Mouse (Mus musculus): Measurements from ENCODE around the gene Fktn. TPM values are rescaled to one million over a fixed set of nuclear protein-coding genes. Genes with fewer than 3 reads are reported as not detected.

Fktn gene
- polyA plus RNA-seq, 1 experiment: 13.5 TPM

GRCm38 (mm10) chr4:53818320-53818719, 104.5 kb downstream of the Fktn start:
- no peaks in the 10 kb centered on the region for H3K27me3 ChIP-seq (ENCODE audit: control insufficient read depth, insufficient read depth, low read length, poor library complexity, severe bottlenecking)
- no peaks in the 10 kb centered on the region for H3K4me1 ChIP-seq (ENCODE audit: control insufficient read depth, insufficient read depth, low read length)
- H3K27ac ChIP-seq (ENCODE audit: insufficient read depth, low read length): no peak overlapping the region
- no peak overlapping the region for H3K9ac ChIP-seq (ENCODE audit: low read depth, poor library complexity, severe bottlenecking)
- no peak for TF ChIP-seq POLR2A (IDR thresholded peaks at IDR 0.05; ENCODE audit: insufficient read depth, low read length)
- no peaks in the 10 kb centered on the region for H3K36me3 ChIP-seq (ENCODE audit: control insufficient read depth, insufficient read depth, low read length, poor library complexity, severe bottlenecking)
- no peak overlapping the region for H3K4me3 ChIP-seq (ENCODE audit: low read depth, low read length)
- H3K9me3 ChIP-seq (replicated peaks; ENCODE audit: control insufficient read depth, insufficient read depth, low read length, poor library complexity, severe bottlenecking): no peaks in the 10 kb centered on the region

- TF ChIP-seq POLR2A (IDR thresholded peaks at IDR 0.05; ENCODE audit: insufficient read depth, low read length) (no peak), CTCF (IDR thresholded peaks at IDR 0.05; ENCODE audit: low read depth, low read length) (no peak), EP300 (IDR thresholded peaks at IDR 0.05; ENCODE audit: insufficient read depth, low read depth, low read length) (no peak)
- Histone ChIP-seq H3K27me3 (ENCODE audit: control insufficient read depth, insufficient read depth, low read length, poor library complexity, severe bottlenecking) (no peaks in the 10 kb centered on the region), H3K9ac (ENCODE audit: low read depth, poor library complexity, severe bottlenecking) (no peak overlapping the region), H3K27ac (ENCODE audit: insufficient read depth, low read length) (no peak overlapping the region), H3K4me1 (ENCODE audit: control insufficient read depth, insufficient read depth, low read length) (no peaks in the 10 kb centered on the region), H3K9me3 (replicated peaks; ENCODE audit: control insufficient read depth, insufficient read depth, low read length, poor library complexity, severe bottlenecking) (no peaks in the 10 kb centered on the region), H3K4me3 (ENCODE audit: low read depth, low read length) (no peak overlapping the region), H3K36me3 (ENCODE audit: control insufficient read depth, insufficient read depth, low read length, poor library complexity, severe bottlenecking) (0 out of 2 replicates have a peak, but pooled peaks cover under 1% of the 10 kb centered on the region)
Observed at GRCm38 (mm10) chr4:53823697-53824096, 109.9 kb downstream of the Fktn start.

GRCm38 (mm10) chr4:53824831-53825230, 111.0 kb downstream of the Fktn start:
- TF ChIP-seq CTCF (IDR thresholded peaks at IDR 0.05; ENCODE audit: low read depth, low read length) (no peak), POLR2A (IDR thresholded peaks at IDR 0.05; ENCODE audit: insufficient read depth, low read length) (no peak), EP300 (IDR thresholded peaks at IDR 0.05; ENCODE audit: insufficient read depth, low read depth, low read length) (no peak)
- no peak overlapping the region for H3K4me3 ChIP-seq (ENCODE audit: low read depth, low read length)
- H3K36me3 ChIP-seq (ENCODE audit: control insufficient read depth, insufficient read depth, low read length, poor library complexity, severe bottlenecking): peaks cover 4% of the 10 kb centered on the region; the same call in 1 of the 2 replicates
- H3K4me1 ChIP-seq (ENCODE audit: control insufficient read depth, insufficient read depth, low read length): no peaks in the 10 kb centered on the region
- no peaks in the 10 kb centered on the region for H3K9me3 ChIP-seq (replicated peaks; ENCODE audit: control insufficient read depth, insufficient read depth, low read length, poor library complexity, severe bottlenecking)
- H3K9ac ChIP-seq (ENCODE audit: low read depth, poor library complexity, severe bottlenecking): no peak overlapping the region
- H3K27ac ChIP-seq (ENCODE audit: insufficient read depth, low read length): no peak overlapping the region
- H3K27me3 ChIP-seq (ENCODE audit: control insufficient read depth, insufficient read depth, low read length, poor library complexity, severe bottlenecking): no peaks in the 10 kb centered on the region

- Histone ChIP-seq H3K4me1 (ENCODE audit: control insufficient read depth, insufficient read depth, low read length) (no peaks in the 10 kb centered on the region), H3K27ac (ENCODE audit: insufficient read depth, low read length) (no peak within 1 kb of the TSS), H3K4me3 (ENCODE audit: low read depth, low read length) (peak within 1 kb of the TSS; percentile 70), H3K9me3 (replicated peaks; ENCODE audit: control insufficient read depth, insufficient read depth, low read length, poor library complexity, severe bottlenecking) (no peaks in the 10 kb centered on the region), H3K9ac (ENCODE audit: low read depth, poor library complexity, severe bottlenecking) (peak within 1 kb of the TSS; percentile 51), H3K27me3 (ENCODE audit: control insufficient read depth, insufficient read depth, low read length, poor library complexity, severe bottlenecking) (no peaks in the 10 kb centered on the region), H3K36me3 (ENCODE audit: control insufficient read depth, insufficient read depth, low read length, poor library complexity, severe bottlenecking) (peaks cover 4% of the 10 kb centered on the region; the same call in 1 of the 2 replicates)
- TF ChIP-seq EP300 (IDR thresholded peaks at IDR 0.05; ENCODE audit: insufficient read depth, low read depth, low read length) (no peak), POLR2A (IDR thresholded peaks at IDR 0.05; ENCODE audit: insufficient read depth, low read length) (peak; percentile 63)
Observed at GRCm38 (mm10) chr4:53825821-53826605, 112.2 kb downstream of the Fktn start, which contains the start of gene Tmem38b. Tmem38b (plus strand) TSS chr4:53826045.

GRCm38 (mm10) chr4:53826641-53827248, 112.9 kb downstream of the Fktn start:
- peaks cover 4% of the 10 kb centered on the region; the same call in 1 of the 2 replicates for H3K36me3 ChIP-seq (ENCODE audit: control insufficient read depth, insufficient read depth, low read length, poor library complexity, severe bottlenecking)
- H3K9me3 ChIP-seq (replicated peaks; ENCODE audit: control insufficient read depth, insufficient read depth, low read length, poor library complexity, severe bottlenecking): no peaks in the 10 kb centered on the region
- no peak overlapping the region for H3K27ac ChIP-seq (ENCODE audit: insufficient read depth, low read length)
- TF ChIP-seq EP300 (IDR thresholded peaks at IDR 0.05; ENCODE audit: insufficient read depth, low read depth, low read length): no peak
- TF ChIP-seq POLR2A (IDR thresholded peaks at IDR 0.05; ENCODE audit: insufficient read depth, low read length): no peak
- TF ChIP-seq CTCF (IDR thresholded peaks at IDR 0.05; ENCODE audit: low read depth, low read length): no peak
- H3K9ac ChIP-seq (ENCODE audit: low read depth, poor library complexity, severe bottlenecking): peak overlapping the region; percentile 51
- peak overlapping the region; percentile 12; the same call in 1 of the 2 replicates for H3K4me3 ChIP-seq (ENCODE audit: low read depth, low read length)
- no peaks in the 10 kb centered on the region for H3K4me1 ChIP-seq (ENCODE audit: control insufficient read depth, insufficient read depth, low read length)
- H3K27me3 ChIP-seq (ENCODE audit: control insufficient read depth, insufficient read depth, low read length, poor library complexity, severe bottlenecking): no peaks in the 10 kb centered on the region

Other genes with a start within 250 kb of the Fktn start
- gene Fsd1l, start 82.5 kb upstream of the Fktn start, polyA plus RNA-seq (2011; ENCODE audit: insufficient read depth, insufficient read length, low read depth, missing spikeins): 7.5 and 9.2 TPM in 2 replicates
- gene Tal2, start 65.7 kb downstream of the Fktn start, polyA plus RNA-seq (2011; ENCODE audit: insufficient read depth, insufficient read length, low read depth, missing spikeins): 0.27 and 0.30 TPM in 2 replicates
- 24.7 and 29.4 TPM in 2 replicates for gene Tmem38b, start 112.0 kb downstream of the Fktn start, polyA plus RNA-seq (2011; ENCODE audit: insufficient read depth, insufficient read length, low read depth, missing spikeins)

Data from ES-Bruce4 (cell line).